Mouse (Mus musculus): Measurements from ENCODE around the gene Emsy.

GRCm38 (mm10) chr7:98550596-98550995 lies 106.0 kb downstream of the Emsy start:
- TF ChIP-seq CTCF (IDR thresholded peaks at IDR 0.05; ENCODE audit: extremely low read depth, insufficient read depth, low read length) = no peak
- TF ChIP-seq POLR2A (IDR thresholded peaks at IDR 0.05; ENCODE audit: extremely low read depth, insufficient read depth, low read length) = no peak
